Mouse (Mus musculus) frontal cortex, postnatal 10 days (tissue): ENCODE results near the gene Zfp384.

ENCODE experiments used
- DNase-seq, 2 experiments: peaks; one replicate each; pipeline ENCODE4 v3.0.0; 2022; ENCODE audit warnings: low spot score in 2 of 2, mixed read lengths in 1 of 2

Gene Zfp384

DNA sequence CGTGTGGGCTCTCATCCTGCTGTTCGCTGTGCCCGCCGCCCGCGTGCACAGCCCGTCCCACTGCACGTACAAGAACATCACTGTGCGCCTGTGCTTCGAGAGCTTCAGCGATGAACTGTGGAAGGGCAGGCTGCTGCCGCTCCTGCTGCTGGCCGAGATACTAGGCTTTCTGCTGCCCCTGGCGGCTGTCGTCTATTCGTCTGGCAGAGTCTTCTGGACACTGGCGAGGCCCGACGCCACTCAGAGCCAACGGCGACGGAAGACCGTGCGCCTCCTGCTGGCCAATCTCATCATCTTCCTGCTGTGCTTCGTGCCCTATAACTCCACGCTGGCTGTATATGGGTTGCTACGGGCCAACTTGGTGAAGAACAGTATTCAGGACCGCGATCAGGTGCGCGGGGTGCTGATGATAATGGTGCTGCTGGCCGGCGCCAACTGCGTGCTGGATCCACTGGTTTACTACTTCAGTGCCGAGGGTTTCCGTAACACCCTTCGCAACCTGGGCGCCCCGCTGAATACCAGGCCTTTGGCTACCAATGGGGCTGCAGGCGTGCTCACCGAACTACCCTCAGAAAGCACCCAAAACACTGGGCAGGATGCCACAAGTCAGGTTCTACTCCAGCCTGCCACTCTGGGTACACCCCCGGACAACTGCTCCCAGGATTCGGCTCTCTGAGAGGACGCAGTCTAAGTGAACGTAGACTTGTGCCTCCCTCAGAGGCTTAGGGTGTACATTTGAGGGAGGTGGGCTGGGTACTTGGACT lies 73.0 kb downstream of the Zfp384 start:
- peak; percentile 86 for DNase-seq

DNA sequence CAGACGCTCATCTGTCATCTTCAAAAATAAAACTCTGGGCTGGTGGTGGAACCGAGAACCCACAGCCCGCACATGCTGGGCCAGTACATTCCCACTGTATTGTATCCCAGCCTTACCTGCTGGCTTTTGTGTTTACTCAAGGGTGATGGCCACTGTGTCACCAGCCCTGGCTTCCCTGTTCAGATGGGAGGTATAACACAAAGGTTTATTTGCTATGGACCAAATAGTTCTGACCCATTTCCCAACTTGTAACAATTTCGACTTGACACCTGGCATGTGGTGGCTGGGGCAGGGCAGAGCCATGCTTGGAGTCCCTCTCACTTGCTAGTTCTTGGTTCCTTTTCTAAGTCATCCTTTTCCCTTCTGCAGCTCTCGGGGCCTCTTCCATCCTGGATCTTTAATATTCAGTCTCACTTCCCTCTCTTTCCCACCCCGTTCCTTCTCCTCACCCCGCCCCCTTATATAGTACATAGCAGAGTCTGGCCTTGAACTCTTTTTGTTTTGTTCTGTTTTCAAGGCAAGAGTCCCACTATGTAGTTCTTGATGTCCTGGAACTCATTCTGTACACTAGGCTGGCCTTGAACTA lies 73.9 kb downstream of the Zfp384 start:
- no peak for DNase-seq

DNA sequence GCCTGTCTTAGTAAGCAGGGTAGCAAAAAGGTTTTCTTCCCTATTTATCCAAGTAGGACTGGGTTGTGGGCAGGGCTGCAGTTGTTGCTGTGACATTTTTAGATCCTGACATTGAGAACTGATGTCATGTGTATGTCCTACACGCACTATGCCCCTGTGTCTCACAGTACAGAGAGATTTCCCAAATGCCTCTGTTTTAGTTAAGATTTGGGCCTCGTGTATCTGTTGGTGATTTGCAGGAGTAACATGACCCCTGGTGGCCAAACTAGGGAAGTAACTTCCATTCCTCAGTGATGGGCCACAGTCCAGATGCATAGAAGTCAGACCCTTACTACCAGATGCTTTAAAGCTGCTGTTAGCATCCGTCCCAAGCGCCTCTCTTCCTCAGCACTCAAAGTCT lies 75.5 kb downstream of the Zfp384 start:
- DNase-seq: peak in 1 of 2 experiments; percentile 52
